Mouse (Mus musculus) lung, postnatal 0 days (tissue): ENCODE measurements around the gene Pogk. TPM values are rescaled to one million over a fixed set of nuclear protein-coding genes. Genes with fewer than 3 reads are reported as not detected.

Source experiments
- ATAC-seq: fragments of 200-750 bp; cut with Nextera tagmentation; 2 replicates; pipeline ENCODE4 v1.8.0; 2017; ENCODE audit warnings: moderate library complexity
- DNase-seq: peaks from one replicate; pipeline ENCODE4 v3.0.0-alpha.2; 2016; ENCODE audit warnings: low spot score
- H3K27ac ChIP-seq: fragments of 300-500 bp; sonication (generic); 2 replicates; pipeline ENCODE4 v1.5.1; 2014; ENCODE audit warnings: antibody characterized with exemption, mild to moderate bottlenecking, low read length, mixed read lengths
- H3K27me3 ChIP-seq: fragments of 300-500 bp; sonication (generic); replicated peaks from 2 replicates; pipeline ENCODE4 v1.6.1; 2014; ENCODE audit warnings: low read length, mixed read lengths; ENCODE audit not compliant: insufficient read depth
- H3K36me3 ChIP-seq: fragments of 300-500 bp; sonication (generic); 2 replicates; pipeline ENCODE4 v1.6.1; 2014; ENCODE audit warnings: low read length, mixed read lengths; ENCODE audit not compliant: insufficient read depth
- H3K4me1 ChIP-seq: fragments of 300-500 bp; sonication (generic); 2 replicates; pipeline ENCODE4 v1.6.1; 2014; ENCODE audit warnings: antibody characterized with exemption, low read depth, low read length, mixed read lengths; ENCODE audit not compliant: insufficient read depth
- H3K4me2 ChIP-seq: fragments of 300-500 bp; sonication (generic); replicated peaks from 2 replicates; pipeline ENCODE4 v1.6.1; 2014; ENCODE audit warnings: low read depth, mild to moderate bottlenecking, low read length, moderate library complexity, mixed read lengths
- H3K4me3 ChIP-seq: fragments of 300-500 bp; sonication (generic); 2 replicates; pipeline ENCODE4 v1.5.1; 2014; ENCODE audit warnings: low read depth, low read length
- H3K9ac ChIP-seq: fragments of 300-500 bp; sonication (generic); replicated peaks from 2 replicates; pipeline ENCODE4 v1.6.1; 2014; ENCODE audit warnings: low read depth, mild to moderate bottlenecking
- H3K9me3 ChIP-seq: fragments of 300-500 bp; sonication (generic); 2 replicates; pipeline ENCODE4 v1.6.1; 2016; ENCODE audit warnings: low read length, mixed read lengths
- CTCF ChIP-seq: IDR thresholded peaks from 2 replicates; pipeline ENCODE4 v1.5.1; 2016; ENCODE audit warnings: antibody characterized with exemption, mild to moderate bottlenecking
- EP300 ChIP-seq: IDR thresholded peaks from 2 replicates; pipeline ENCODE4 v1.6.1; 2016; ENCODE audit warnings: antibody characterized with exemption, mild to moderate bottlenecking, control low read depth
- WGBS: fragments of 180-500 bp; shearing (Covaris S2); extraction: QIAGEN DNeasy Blood & Tissue Kit; methylation state at CpG from one replicate; pipeline ENCODE4 v1.1.7; 2014; 5-methylcytosine and 5-hydroxymethylcytosine counted together
- polyA plus RNA-seq: library from polyadenylated mRNA; unstranded; fragments of >200 nt; fragmentation: Nextera tagmentation; extraction: Ambion mirVana; gene quantifications from 2 replicates; pipeline ENCODE4 v1.2.1, GENCODE M21; 2015

Gene Pogk
- polyA plus RNA-seq, 1 experiment from 2014 or later: 3.5 TPM

GRCm38 (mm10) chr1:166411541-166411940 lies 1.9 kb upstream of the Pogk start:
- Histone ChIP-seq H3K4me3 (no peak overlapping the region), H3K9ac (no peak overlapping the region), H3K27ac (no peak overlapping the region), H3K4me2 (no peak overlapping the region), H3K27me3 (no peaks in the 10 kb centered on the region), H3K9me3 (no peaks in the 10 kb centered on the region), H3K36me3 (no peaks in the 10 kb centered on the region), H3K4me1 (no peaks in the 10 kb centered on the region)
- DNase-seq (no peak), ATAC-seq (no peak)
- 90% methylated on average over 1 of the region's 1 CpGs for WGBS
- TF ChIP-seq CTCF (no peak), EP300 (no peak)

GRCm38 (mm10) chr1:166409177-166409700 lies 424 bp downstream of the Pogk start:
- Histone ChIP-seq H3K27me3 (no peaks in the 10 kb centered on the region), H3K27ac (peak overlapping the region; percentile 55), H3K36me3 (no peaks in the 10 kb centered on the region), H3K9ac (peak overlapping the region; percentile 50), H3K4me1 (no peaks in the 10 kb centered on the region), H3K9me3 (no peaks in the 10 kb centered on the region), H3K4me3 (peak overlapping the region; percentile 61), H3K4me2 (peak overlapping the region; percentile 98)
- TF ChIP-seq EP300: no peak
- TF ChIP-seq CTCF: no peak
- ATAC-seq (peak; percentile 83), DNase-seq (peak; percentile 62)
- WGBS: under 1% methylated on average over 33 of the region's 45 CpGs

- WGBS: 86% methylated on average over 3 of the region's 3 CpGs
- no peak for ATAC-seq
Measured at GRCm38 (mm10) chr1:166403846-166404245, 5.8 kb downstream of the Pogk start.

GRCm38 (mm10) chr1:166402003-166402402 lies 7.7 kb downstream of the Pogk start:
- H3K4me2 ChIP-seq: no peak overlapping the region
- H3K4me1 ChIP-seq: no peaks in the 10 kb centered on the region
- 72% methylated on average over 4 of the region's 4 CpGs for WGBS
- ATAC-seq (no peak; the same call in 1 of the 2 replicates), DNase-seq (no peak)
- H3K9ac ChIP-seq: no peak overlapping the region
- no peak for TF ChIP-seq EP300
- no peak for TF ChIP-seq CTCF
- peaks cover 27% of the 10 kb centered on the region for H3K36me3 ChIP-seq
- H3K4me3 ChIP-seq: no peak overlapping the region
- no peaks in the 10 kb centered on the region for H3K9me3 ChIP-seq
- H3K27ac ChIP-seq: no peak overlapping the region
- no peaks in the 10 kb centered on the region for H3K27me3 ChIP-seq

More at GRCm38 (mm10) chr1:166403846-166404245, 5.8 kb downstream of the Pogk start:
- Histone ChIP-seq H3K9ac (no peak overlapping the region), H3K4me3 (no peak overlapping the region), H3K27me3 (no peaks in the 10 kb centered on the region), H3K4me1 (no peaks in the 10 kb centered on the region), H3K36me3 (peaks cover 11% of the 10 kb centered on the region), H3K4me2 (no peak overlapping the region), H3K9me3 (no peaks in the 10 kb centered on the region), H3K27ac (no peak overlapping the region)
- no peak for DNase-seq
- TF ChIP-seq CTCF (no peak), EP300 (no peak)

GRCm38 (mm10) chr1:166401455-166401854 lies 8.2 kb downstream of the Pogk start:
- Histone ChIP-seq H3K9me3 (no peaks in the 10 kb centered on the region), H3K4me1 (no peaks in the 10 kb centered on the region), H3K27me3 (no peaks in the 10 kb centered on the region), H3K4me3 (no peak overlapping the region), H3K27ac (no peak overlapping the region), H3K9ac (no peak overlapping the region), H3K4me2 (no peak overlapping the region), H3K36me3 (peaks cover 27% of the 10 kb centered on the region)
- TF ChIP-seq EP300 (peak; percentile 43; the same call in 1 of the 2 replicates), CTCF (no peak)
- ATAC-seq (no peak), DNase-seq (no peak)

GRCm38 (mm10) chr1:166396381-166396780 lies 13.3 kb downstream of the Pogk start:
- DNase-seq (no peak), ATAC-seq (no peak)
- H3K4me1 ChIP-seq: no peaks in the 10 kb centered on the region
- H3K36me3 ChIP-seq: peaks cover 35% of the 10 kb centered on the region
- H3K4me3 ChIP-seq: no peak overlapping the region
- no peaks in the 10 kb centered on the region for H3K27me3 ChIP-seq
- WGBS: 82% methylated on average over 6 of the region's 6 CpGs
- no peak overlapping the region for H3K4me2 ChIP-seq
- no peaks in the 10 kb centered on the region for H3K9me3 ChIP-seq
- no peak overlapping the region for H3K9ac ChIP-seq
- TF ChIP-seq EP300 (no peak), CTCF (no peak)
- H3K27ac ChIP-seq: no peak overlapping the region

GRCm38 (mm10) chr1:166395661-166396060 lies 14.0 kb downstream of the Pogk start:
- peaks cover 41% of the 10 kb centered on the region for H3K36me3 ChIP-seq
- no peaks in the 10 kb centered on the region for H3K27me3 ChIP-seq
- WGBS: 84% methylated on average over 5 of the region's 5 CpGs
- no peak overlapping the region for H3K4me2 ChIP-seq
- TF ChIP-seq EP300: no peak
- TF ChIP-seq CTCF: no peak
- no peak overlapping the region for H3K9ac ChIP-seq
- no peak for ATAC-seq
- no peaks in the 10 kb centered on the region for H3K9me3 ChIP-seq
- no peak overlapping the region for H3K27ac ChIP-seq
- H3K4me1 ChIP-seq: no peaks in the 10 kb centered on the region
- DNase-seq: no peak
- H3K4me3 ChIP-seq: no peak overlapping the region
